Mouse (Mus musculus) adrenal gland, postnatal 36 days (tissue): Measurements from ENCODE around the gene Gm5767. TPM values are rescaled to one million over a fixed set of nuclear protein-coding genes. Genes with fewer than 3 reads are reported as not detected.
"Not testable (repeated sequence)": the region's sequence is repeated elsewhere in the genome, so short reads cannot be mapped to it uniquely, and the experiment has no call there.

Source experiments
- DNase-seq, 2 experiments: peaks; one replicate each; pipeline ENCODE4 v3.0.0; 2021; ENCODE audit warnings: mixed read lengths in 1 of 2
- total RNA-seq, 2 experiments: library from RNA; stranded (reverse); gene quantifications; 2 replicates each; pipeline ENCODE4 v1.2.3; 2021

Gm5767 gene
- total RNA-seq, 2 experiments from 2014 or later: not detected

DNA sequence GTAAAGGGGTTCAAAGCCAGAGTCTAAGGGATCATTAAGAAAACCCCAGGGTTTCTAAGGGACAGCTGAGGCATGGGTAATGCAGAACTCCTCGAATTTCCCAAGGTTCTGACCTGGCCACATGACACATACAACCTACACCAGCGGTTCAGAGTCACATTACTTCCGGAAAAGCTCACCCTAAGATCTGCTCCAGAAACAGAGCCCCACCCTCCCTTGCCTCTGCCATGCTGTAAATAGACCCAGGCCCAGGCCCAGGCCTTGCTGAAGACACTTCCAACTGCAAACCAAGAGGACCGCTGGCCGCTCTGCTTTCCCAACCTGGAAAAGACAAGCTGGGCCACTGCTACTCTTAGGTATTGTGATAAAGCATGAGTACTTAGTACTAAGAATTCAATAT is 34.3 kb downstream of the Gm5767 start:
- no peak for DNase-seq

DNA sequence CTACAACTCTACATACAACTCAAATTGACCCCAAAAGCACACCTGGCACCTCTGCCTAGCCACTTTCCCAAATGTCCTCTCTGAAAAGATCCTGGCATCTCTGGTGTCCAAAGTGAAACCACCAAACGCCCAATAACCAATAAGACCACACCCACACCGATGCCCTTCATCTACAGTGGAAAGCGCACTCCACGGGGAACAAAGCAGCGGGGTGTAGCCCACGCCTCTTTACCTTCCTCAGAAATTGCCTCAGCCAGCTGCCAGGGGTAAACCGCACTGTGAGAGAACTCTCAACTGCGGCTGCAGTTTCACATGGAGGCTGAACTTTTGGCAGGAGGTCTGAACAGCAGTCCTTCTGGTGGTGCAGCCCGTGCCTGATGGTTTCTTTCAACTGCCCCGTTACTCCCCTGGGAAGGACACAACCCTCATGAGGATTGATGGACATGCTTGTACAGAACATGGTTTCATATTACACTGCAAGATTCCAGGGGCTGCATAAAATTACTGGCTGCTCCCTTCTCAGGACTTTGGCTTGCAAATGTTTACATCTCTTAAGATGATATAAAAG is 35.0 kb downstream of the Gm5767 start:
- DNase-seq: peak in 1 of 2 experiments; percentile 38

DNA sequence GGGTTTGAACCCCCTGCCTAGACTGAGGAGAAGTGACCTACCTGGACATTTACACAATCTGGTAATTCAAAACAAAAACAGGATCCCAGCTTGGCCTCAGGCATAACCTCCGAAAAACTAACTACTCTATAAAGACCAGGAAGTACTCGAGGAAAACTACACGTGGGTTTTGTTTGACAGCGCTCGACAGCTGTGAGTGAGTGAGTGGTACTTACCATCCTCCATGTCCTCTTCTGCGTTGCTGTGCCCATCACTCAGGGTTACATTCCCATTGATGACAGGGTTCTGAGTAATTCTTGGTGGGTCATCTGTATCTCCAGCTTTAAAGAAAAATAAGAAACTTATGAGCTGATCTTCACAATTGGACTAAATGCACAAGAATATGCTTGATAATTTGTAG is 35.7 kb downstream of the Gm5767 start:
- DNase-seq: no peak

DNA sequence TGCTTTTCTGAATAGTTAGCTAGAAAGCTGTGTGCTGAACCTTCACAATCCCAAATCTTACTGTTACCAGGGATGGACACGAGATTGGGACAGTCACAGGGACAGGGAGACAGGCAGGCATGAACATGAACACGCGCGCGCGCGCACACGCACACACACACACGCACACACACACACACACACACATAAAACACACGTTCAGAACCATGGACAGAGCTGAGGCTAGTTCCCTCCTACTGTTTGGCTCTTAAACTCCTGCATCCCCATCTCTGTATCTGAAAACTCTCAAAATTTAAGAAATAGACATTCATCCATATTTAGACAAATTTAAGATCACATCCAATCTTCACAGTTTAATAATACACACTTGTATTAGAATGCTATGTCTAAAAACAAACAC is 37.2 kb downstream of the Gm5767 start:
- no peak for DNase-seq

DNA sequence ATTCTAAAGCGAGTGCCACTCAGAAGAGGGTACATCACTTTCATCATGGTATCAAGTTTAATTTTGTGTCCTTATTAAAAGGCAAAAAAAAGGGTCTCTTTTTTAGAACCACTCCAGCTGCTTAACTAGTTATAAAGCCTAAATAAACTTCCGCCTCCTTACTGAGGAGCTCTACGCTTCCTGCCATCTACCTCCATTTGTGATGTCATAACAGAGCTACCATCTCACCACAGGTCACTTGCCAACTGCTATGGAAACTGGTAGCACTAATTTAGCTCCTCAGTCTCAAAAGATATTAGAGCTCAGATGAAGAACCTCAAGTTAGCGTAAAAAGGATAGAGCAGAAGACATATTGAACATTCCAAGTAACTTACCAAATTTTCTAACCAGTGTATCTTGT is 39.9 kb downstream of the Gm5767 start:
- no peak for DNase-seq

DNA sequence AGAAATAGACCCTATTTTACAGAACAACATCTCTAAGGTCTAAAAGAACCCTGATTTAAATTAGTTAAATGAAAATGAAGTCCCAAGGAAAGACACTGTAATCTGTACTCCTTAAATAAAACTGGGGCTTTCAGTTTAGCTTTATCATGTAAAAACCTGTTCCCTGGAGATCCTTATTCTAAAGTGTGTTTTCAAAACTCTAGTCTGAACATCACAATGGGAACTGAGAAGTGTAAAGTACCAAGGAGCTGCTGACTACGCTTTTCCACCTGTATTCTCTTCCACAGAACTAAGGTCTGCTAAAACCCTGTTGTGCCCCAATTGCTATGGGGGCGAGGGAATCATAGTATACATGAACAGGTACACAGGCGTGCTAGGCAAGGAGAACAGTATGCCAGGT is 43.5 kb downstream of the Gm5767 start:
- DNase-seq: no peak

DNA sequence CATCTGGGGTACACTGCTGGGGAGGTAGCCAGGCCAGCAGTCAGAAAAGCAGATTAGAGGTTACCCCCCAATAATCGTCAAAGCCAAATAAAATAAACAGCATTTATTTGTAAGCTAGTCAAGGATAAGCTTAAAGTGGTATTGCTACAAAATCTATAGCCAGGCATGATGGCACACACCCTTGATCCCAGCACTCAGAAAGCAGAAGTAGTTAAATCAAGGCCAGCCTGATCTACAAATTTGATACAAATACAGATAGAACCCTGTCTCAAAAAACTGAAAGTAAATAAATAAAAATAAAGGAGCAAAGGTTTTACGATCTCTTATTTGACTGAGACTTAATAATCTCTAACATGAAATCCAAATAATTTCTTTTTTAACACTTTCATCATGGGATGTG is 45.2 kb downstream of the Gm5767 start:
- no peak for DNase-seq

DNA sequence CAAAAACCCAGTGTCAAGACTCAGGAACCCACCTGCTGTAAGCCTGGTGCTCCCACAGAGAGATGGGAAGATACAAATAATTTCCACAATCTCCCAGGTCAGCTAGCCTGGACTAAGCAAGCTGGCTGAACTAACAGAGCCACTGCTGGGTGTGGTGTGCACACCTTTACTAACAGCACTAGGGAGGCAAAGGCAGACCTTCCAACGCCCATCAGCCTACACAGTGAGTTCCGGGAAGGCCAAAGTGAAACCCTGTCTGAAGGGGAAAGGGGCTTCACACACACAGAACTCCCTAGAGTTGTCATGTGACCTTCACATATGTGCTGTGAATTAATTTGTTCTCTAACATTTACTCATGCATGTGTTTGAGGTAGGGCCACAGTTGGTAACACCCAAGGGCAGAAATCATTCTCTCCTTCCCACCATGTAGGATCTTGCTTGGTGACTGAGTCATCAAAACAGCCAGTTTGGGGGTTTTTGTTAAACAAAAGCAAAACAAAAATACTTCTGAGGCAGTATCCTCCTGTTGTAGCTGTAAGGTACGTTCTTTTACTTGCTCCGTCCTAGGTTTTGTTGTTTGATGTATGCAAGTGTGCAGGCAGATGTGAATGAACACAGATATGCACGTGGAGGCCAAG is 47.7 kb downstream of the Gm5767 start:
- DNase-seq: no peak

DNA sequence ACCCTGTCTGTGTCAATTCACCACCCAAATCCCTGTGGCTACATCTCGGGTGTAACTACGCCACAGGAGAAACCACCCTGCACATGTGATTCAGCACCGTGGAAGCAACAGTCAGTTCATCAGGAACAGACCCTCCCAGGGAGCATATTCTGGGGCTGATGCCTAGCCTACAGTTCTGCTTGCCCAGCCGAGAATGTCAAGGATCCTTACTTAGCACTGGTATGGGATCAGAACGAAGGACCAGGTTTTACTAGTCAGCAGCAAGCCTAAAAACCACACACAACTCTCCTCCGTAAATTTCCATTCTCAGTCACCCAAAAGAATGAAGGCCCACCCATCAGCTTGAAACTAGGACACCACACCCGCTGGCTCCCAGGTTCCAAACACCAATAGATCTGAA is 51.1 kb downstream of the Gm5767 start:
- DNase-seq: no peak

DNA sequence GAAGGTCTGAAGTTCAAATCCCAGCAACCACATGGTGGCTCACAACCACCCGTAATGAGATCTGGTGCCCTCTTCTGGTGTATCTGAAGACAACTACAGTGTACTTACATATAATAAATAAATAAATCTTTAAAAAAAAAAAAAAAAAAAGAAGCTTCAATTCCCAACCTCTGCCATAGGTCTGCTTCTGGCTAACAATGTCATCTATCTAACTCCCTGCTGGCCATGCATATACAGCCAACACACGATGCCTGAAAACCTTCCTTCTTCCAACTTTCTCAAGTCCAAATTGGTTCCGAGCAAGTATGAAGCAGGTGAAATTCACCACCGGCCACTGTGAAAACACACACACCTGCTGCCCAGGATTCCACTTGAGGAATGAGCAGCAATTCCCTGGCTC is 51.9 kb downstream of the Gm5767 start:
- not testable (repeated sequence) for DNase-seq

Other genes with a start within 250 kb of the Gm5767 start
- 10 to 100 TPM; 10.4 to 15.8 TPM for gene Mettl22, start 210.0 kb upstream of the Gm5767 start, total RNA-seq
- 10 to 100 TPM; 77.3 to 82.1 TPM for gene Abat, start 167.3 kb upstream of the Gm5767 start, total RNA-seq
- 10 to 100 TPM; 44.2 to 50.2 TPM for gene Pmm2, start 43.1 kb upstream of the Gm5767 start, total RNA-seq
- 10 to 100 TPM; 17.1 to 21.1 TPM for gene Tmem186, start 43.1 kb upstream of the Gm5767 start, total RNA-seq
- 100 to 1,000 TPM in 1 of 2 experiments, 10 to 100 TPM in 1; 50.0 to 107 TPM for gene Carhsp1, start 8.6 kb upstream of the Gm5767 start, total RNA-seq
- gene Usp7, start 111.5 kb downstream of the Gm5767 start, total RNA-seq: 100 to 1,000 TPM; 106 to 111 TPM
- 10 to 100 TPM; 91.1 to 92.0 TPM for gene 1810013L24Rik, start 149.3 kb downstream of the Gm5767 start, total RNA-seq